Mouse (Mus musculus) T-helper 17 cell (primary cell): ENCODE measurements at regions not wholly inside any gene's neighbourhood (a gene's known extent, or its start where the extent isn't known, plus 50 kb on each side); places are given as distances from the start of the nearest gene placed in this dataset.

Source experiments
- in situ Hi-C, 2 experiments: fragments of 300-600 bp; cut with MboI, MseI; formaldehyde crosslinking; loops; 1 replicate in 1 of 2; 2 replicates in 1 of 2; pipeline ENCODE4 v1.15.1; 2025; ENCODE audit warnings: high pct_unique_total_duplicates in 2 of 2

DNA sequence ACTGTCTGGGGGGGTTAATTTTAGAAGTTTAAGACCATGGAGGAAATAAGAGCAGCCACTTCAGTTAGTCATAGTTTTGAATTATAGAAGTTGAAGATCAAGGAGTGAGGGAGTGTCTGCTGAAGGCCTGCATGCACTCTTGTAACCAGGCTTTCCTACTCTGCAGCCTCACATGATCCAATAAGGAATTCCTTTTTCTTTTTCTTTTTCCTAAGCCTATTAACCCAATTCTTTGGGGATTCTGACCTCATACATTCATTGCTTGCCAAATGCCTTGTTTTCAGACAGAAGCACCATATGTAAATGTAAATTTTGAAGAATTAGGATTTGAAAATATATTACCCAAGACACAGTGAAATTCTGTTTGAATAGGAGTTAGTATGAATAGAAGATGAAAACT is 685.9 kb upstream of the Rgs18 start:
- in situ Hi-C loops, result loop anchor here in 1 of 2 experiments (10.0 kb wide), 1 partner anchor 1346 kb away; no protein-coding TSS in a partner anchor

DNA sequence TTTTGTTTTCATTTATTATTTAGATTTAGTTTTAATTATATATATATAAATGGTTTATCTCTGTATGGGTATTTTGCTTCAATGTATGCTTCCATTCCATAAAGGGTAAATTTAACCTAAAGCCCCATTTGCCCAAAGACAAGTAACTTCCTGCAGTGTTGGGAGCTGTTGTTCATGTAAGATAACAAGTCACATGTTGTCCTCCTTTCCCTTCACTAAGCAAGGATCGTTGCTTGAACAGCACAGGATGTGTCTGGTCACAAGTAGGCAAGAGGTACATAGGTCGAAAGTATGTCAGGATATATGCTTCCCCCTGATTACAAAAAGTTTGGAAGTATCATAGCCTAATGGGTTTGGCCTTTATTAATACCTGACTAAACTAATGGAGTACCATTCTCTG is 680.3 kb upstream of the Rgs18 start:
- in situ Hi-C loops, result no loop called here
